ENCODE assay signal across 11 mouse cellular contexts in the genomic region with DNA sequence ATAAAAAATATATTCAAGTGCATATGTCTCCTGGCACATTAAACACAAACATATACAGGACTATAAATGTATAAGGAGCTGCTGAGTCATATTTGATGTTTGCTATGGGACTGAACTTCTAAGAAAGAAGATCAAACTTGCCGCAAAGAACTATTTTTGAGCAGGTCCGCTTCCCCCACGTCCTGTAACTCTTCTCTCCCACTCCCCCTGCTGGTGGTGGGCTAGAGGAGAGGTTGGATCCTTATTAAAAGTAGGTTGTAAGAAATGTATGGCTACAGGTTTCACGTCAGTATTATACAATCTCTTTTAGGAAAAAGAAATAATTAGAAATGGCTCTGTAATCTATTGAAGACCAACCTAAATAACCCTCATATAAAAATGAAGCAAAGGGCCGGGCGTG. TPM values are rescaled to one million over a fixed set of nuclear protein-coding genes. Genes with fewer than 3 reads are reported as not detected.
DNase-seq lines count a peak whose midpoint lies in the region; ATAC-seq and TF ChIP-seq lines count a peak whose summit lies in the region.
"Had no signal": no experiment of that assay in that cellular context is flagged by ENCODE, and none has a peak within 500 bp of the region (broad histone marks: within the 10 kb centered on the region; RNA-seq: fewer than 3 reads in every experiment).

No protein-coding gene starts in this region.

- 86% methylated on average over 6 of the region's 6 CpGs for WGBS in heart, embryonic 11.5 days (ENCODE audit: insufficient replicate concordance)

- no peak for ATAC-seq in heart, embryonic 11.5 days (replicated peaks; ENCODE audit: insufficient number of reproducible peaks, low FRiP score, low TSS enrichment)
- ATAC-seq: midbrain, embryonic 15.5 days had no signal

- no peak overlapping the region for H3K9ac ChIP-seq in heart, embryonic 11.5 days (ENCODE audit: low read depth, low read length)
- H3K9ac ChIP-seq: heart, embryonic 15.5 days; midbrain, embryonic 15.5 days had no signal

- no peaks in the 10 kb centered on the region for H3K9me3 ChIP-seq in heart, embryonic 11.5 days (replicated peaks; ENCODE audit: control insufficient read depth, low read length)
- H3K9me3 ChIP-seq: heart, embryonic 15.5 days; midbrain, embryonic 15.5 days had no signal

- H3K4me3 ChIP-seq in left cerebral cortex, adult 2 months, result no peak overlapping the region
- H3K4me3 ChIP-seq in heart, embryonic 11.5 days (ENCODE audit: low read depth, low read length), result no peak overlapping the region
- H3K4me3 ChIP-seq: heart, embryonic 15.5 days; midbrain, embryonic 15.5 days had no signal

- H3K27me3 ChIP-seq in heart, embryonic 11.5 days (ENCODE audit: control insufficient read depth, insufficient read depth, low read length), result no peaks in the 10 kb centered on the region
- H3K27me3 ChIP-seq: heart, embryonic 15.5 days; midbrain, embryonic 15.5 days had no signal

- no peaks in the 10 kb centered on the region for H3K4me1 ChIP-seq in heart, embryonic 11.5 days (ENCODE audit: control insufficient read depth, insufficient read depth, low read length)
- H3K4me1 ChIP-seq: midbrain, embryonic 15.5 days had no signal

- H3K4me2 ChIP-seq in heart, embryonic 11.5 days, result no peak overlapping the region
- H3K4me2 ChIP-seq: heart, embryonic 15.5 days; midbrain, embryonic 15.5 days had no signal

- H3K27ac ChIP-seq in left cerebral cortex, adult 2 months, result no peak overlapping the region
- no peak overlapping the region for H3K27ac ChIP-seq in heart, embryonic 11.5 days (ENCODE audit: low read depth, low read length)
- H3K27ac ChIP-seq: heart, embryonic 15.5 days; midbrain, embryonic 15.5 days had no signal

- intact Hi-C loops in left cerebral cortex, adult 2 months (cut with DNase I), result no loop called here
- intact Hi-C loops in left cerebral cortex, postnatal 14 days (cut with DNase I), result no loop called here

- no peaks in the 10 kb centered on the region; the same call in 1 of the 2 replicates for H3K36me3 ChIP-seq in heart, embryonic 11.5 days (ENCODE audit: control insufficient read depth, insufficient read depth, low read length)
- H3K36me3 ChIP-seq: midbrain, embryonic 15.5 days had no signal

- TF ChIP-seq CTCF in left cerebral cortex, adult 2 months (IDR thresholded peaks at IDR 0.05), result peak; percentile 42

- DNase-seq in left cerebral cortex, adult 2 months (ENCODE audit: extremely low spot score in 1 of 2, low spot score in 2 of 2), result no peak
- no peak for DNase-seq in left cerebral cortex, postnatal 14 days (ENCODE audit: low spot score in 2 of 2)
- DNase-seq in ES-CJ7 (ENCODE audit: low read depth, low spot score), result peak; percentile 41
- DNase-seq in lung, postnatal 36 days, result peak; percentile 20
- DNase-seq in thymus, adult 18-20 months, result peak; percentile 40 to 66
- no peak for DNase-seq in cerebellum, postnatal 36 days
- no peak for DNase-seq in layer of hippocampus, postnatal 36 days
- DNase-seq: kidney, postnatal 14 days had no signal

RNA-seq across cellular contexts. Expression of a gene that starts 19.0 kb away (rescaled TPM):
- 100 to 1,000 TPM; 107 to 109 TPM for total RNA-seq in left cerebral cortex, adult 2 months (2021)
- 100 to 1,000 TPM; 122 to 123 TPM for total RNA-seq in left cerebral cortex, postnatal 14 days (2021)
- 66.4 and 72.5 TPM in 2 replicates for polyA plus RNA-seq in heart, embryonic 11.5 days (2014; fragmentation: Nextera tagmentation; extraction: Ambion mirVana)
- 100 to 1,000 TPM; 146 to 161 TPM for total RNA-seq in layer of hippocampus, postnatal 36 days (2021)

Comparison
In these comparisons a context has a peak if more than half of its experiments do, and no peak if none do; other contexts are left out.
1. DNase-seq: peak in ES-CJ7 (single experiment), lung, postnatal 36 days (single experiment) and thymus, adult 18-20 months (2 of 2); none in left cerebral cortex, adult 2 months (0 of 2), left cerebral cortex, postnatal 14 days (0 of 2), cerebellum, postnatal 36 days (0 of 2) and layer of hippocampus, postnatal 36 days (0 of 2).